Mouse (Mus musculus) urinary bladder, adult 18-20 months (tissue): Measurements from ENCODE around the gene Hand1.

Source experiments
- DNase-seq, 2 experiments: peaks; one replicate each; pipeline ENCODE4 v3.0.0; 2022; ENCODE audit warnings: low spot score in 2 of 2, mixed read lengths in 2 of 2

Gene Hand1

DNA sequence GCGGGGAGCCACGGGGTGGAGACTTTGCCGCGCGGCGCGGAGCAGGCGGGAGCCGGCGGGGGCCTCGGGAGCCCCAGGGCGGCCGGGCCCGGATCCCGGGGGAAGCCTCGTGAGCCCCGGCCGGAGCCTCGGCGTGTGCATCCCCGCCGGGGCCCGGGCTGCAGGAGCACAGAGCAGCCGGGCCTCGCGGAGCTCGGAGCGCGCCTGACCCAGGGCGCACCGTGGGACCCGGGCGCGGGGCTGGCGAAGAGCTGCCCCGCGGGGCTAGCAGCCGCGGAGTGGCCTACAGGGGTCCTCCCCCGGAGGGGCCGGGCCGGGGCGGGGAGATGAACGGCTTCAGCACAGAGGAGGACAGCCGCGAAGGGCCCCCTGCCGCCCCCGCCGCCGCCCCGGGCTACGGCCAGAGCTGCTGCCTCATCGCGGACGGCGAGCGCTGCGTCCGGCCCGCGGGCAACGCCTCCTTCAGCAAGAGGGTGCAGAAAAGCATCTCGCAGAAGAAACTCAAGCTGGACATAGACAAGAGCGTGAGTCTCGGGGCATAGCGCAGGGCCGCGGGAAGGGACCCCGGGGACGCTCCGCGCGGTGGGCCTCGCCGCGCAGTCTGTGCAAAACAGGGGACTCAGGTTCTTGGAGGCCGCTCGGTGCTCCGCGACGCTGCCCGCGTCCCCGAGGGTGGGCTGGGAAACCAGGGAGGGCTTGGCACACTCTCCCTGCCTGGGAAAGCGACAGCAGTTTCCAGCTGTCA is 30.7 kb downstream of the Hand1 start:
- peak; percentile 46 to 61 for DNase-seq

GRCm38 (mm10) chr11:57800971-57801765 is 31.4 kb downstream of the Hand1 start, which contains the start of gene Sap30l:
TSS of gene Sap30l (plus strand) at chr11:57801637.
- DNase-seq = peak; percentile 95

DNA sequence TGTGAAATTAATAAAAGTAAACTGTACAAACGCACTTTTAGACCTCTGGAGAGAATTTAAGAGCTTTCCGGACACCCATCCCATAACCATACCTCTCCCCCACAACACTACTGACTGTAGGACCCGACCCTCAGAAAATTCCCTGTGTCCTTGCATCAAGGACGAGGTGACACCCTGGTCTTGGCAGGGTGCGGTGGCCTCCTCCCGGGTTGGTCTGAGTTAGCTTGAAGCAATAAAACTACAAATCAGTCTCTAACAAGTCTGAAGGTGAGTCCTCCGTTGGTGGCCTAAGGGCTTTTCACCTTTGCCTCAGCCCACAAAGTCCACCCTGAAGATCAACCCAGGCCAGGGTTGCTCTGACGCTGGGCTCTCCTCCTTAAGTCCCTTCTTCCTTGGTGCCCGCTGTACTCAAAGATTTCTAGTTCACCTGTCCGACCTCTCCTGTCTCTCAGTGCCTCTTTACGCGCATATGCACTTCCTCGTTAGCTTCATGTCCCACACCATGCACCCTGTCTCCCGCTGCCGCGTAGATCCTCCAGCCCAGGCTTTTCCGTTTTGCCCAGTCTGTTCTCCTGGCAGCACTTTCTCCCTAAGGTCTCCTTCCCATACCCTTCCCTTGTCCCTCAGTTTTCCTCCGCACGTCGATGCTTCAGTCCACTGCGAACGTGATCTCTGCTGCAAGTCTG is 32.2 kb downstream of the Hand1 start:
- DNase-seq = peak in 1 of 2 experiments; percentile 30

GRCm38 (mm10) chr11:57799456-57799855 is 33.2 kb downstream of the Hand1 start:
- no peak for DNase-seq

DNA sequence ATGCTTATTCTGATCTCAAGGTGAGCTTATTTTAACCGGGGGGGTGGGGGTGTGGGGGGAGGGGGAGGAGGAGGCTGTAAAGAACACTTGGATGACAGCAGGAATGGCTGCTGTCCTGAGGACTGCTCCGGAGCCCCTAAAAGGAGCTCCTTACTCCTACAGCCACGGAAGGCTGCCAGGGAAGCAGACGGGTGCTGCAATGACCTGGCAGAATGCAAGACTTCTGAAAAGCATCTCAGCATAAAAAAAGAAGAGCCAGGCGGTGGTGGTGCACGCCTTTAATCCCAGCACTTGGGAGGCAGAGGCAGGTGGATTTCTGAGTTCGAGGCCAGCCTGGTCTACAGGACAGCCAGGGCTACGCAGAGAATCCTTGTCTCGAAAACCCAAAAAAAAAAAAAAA is 34.8 kb downstream of the Hand1 start:
- DNase-seq = no peak

GRCm38 (mm10) chr11:57795086-57795485 is 37.5 kb downstream of the Hand1 start:
- no peak for DNase-seq

DNA sequence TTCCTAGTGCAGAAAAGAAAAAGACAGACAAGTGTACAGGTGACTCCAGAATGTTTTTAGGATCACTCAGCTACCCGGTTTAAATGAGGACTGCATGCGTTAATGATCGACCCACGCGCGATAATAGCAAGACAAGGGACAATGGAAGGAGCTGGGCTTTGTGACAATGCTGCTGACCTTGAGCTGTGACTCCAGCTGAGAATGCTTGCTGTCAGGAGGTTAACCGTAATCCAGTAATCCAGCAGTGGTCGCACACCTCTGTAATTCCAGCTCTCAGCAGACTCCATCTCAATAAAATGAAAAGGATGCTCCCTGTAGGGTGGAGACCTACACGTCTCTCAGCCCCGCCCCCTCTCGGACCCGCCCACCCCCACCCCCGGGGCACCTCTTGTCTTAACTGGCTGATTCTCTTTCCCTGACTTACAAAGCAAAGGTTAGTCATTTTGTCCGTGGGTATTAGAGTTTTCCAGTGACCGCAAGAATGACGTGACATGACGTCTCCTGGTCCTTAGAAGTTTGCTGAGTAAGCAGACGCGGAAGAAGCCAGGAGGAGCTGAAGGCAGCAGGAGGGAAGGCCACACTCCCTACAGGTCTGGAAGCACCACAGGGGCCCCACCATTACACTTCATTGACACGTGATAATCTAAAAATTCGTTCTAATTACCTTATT is 41.6 kb downstream of the Hand1 start:
- DNase-seq = no peak

- DNase-seq = peak in 1 of 2 experiments; percentile 29
Measured at GRCm38 (mm10) chr11:57787913-57788312, 44.7 kb downstream of the Hand1 start.

DNA sequence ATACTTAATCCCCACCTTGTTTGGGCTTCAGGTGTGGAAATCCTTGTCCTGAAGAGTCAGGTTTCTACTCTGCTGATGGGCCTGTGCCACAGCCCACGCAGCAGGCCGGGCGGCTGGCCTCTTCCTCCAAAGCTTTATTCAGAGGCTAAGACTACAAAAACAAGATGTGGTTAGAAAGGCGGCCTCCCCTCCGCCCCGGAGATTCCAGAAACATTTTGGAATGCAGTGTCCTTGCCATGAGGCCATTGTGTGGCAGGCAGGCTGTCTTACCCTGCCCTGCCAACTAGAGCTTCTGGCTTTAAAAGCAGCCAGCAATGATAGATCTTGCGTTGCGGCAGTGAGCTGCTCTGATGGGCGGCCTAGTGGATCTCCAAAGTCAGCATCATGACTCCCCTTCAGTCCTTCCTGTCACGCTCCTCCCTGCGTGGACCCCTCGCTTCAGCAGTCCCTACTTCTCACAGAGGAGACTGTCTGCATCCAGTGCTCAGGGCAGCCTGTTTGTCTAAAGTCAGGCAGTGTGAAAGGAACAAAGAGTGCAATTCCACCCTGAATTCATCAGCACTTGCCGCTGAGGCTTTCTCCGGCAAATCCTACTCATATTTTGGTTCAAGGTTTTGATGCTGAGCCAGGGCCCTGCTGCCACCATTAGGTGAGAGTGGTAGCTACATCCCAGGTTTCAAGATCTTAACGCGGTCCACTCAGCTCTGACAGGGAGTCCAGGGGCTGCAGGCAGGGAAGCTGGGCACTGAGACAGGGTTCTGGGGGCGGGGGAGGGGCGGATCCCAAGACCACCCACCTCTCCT is 45.8 kb downstream of the Hand1 start:
- DNase-seq = no peak

GRCm38 (mm10) chr11:57779824-57780223 is 52.8 kb downstream of the Hand1 start:
- no peak for DNase-seq
